In genomic region chr5:98520118-98520517, GRCm38 (mm10) we compare ENCODE assay signal across 21 mouse cellular contexts. TPM values are rescaled to one million over a fixed set of nuclear protein-coding genes. Genes with fewer than 3 reads are reported as not detected.
A peak's percentile ranks its signal among the peaks of the same experiment; 100 is the strongest.
DNase-seq lines count a peak whose midpoint lies in the region; ATAC-seq and TF ChIP-seq lines count a peak whose summit lies in the region.
"Had no signal": no experiment of that assay in that cellular context is flagged by ENCODE, and none has a peak within 500 bp of the region (broad histone marks: within the 10 kb centered on the region; RNA-seq: fewer than 3 reads in every experiment).

No protein-coding gene starts in this region.

- no peak for TF ChIP-seq CTCF in lung, embryonic 14.5 days (IDR thresholded peaks at IDR 0.05; ENCODE audit: low read depth)
- TF ChIP-seq CTCF in stomach, postnatal 0 days (IDR thresholded peaks at IDR 0.05; ENCODE audit: low read depth) = no peak

- no peaks in the 10 kb centered on the region for H3K36me3 ChIP-seq in lung, embryonic 14.5 days (ENCODE audit: insufficient read depth)
- H3K36me3 ChIP-seq in stomach, embryonic 14.5 days (ENCODE audit: control insufficient read depth, insufficient read depth, low read length) = no peaks in the 10 kb centered on the region
- H3K36me3 ChIP-seq in stomach, postnatal 0 days (ENCODE audit: control insufficient read depth, insufficient read depth, low read length) = no peaks in the 10 kb centered on the region
- H3K36me3 ChIP-seq: G1E had no signal

- DNase-seq in lung, embryonic 14.5 days = peak; percentile 50
- no peak for DNase-seq in lung, postnatal 25 days (ENCODE audit: low spot score)
- DNase-seq in stomach, postnatal 0 days (ENCODE audit: low spot score) = no peak
- DNase-seq: adrenal gland, adult 2 months; adrenal gland, adult 8-10 months; adrenal gland, postnatal 10 days; adrenal gland, postnatal 14 days; adrenal gland, postnatal 25 days; adrenal gland, postnatal 36 days; B cell, adult 2 months; cerebellum, adult 11 months; cerebellum, adult 11-12 months; cerebellum, adult 18-20 months had no signal

- no peak overlapping the region for H3K4me3 ChIP-seq in lung, embryonic 14.5 days (ENCODE audit: low read depth, low read length)
- H3K4me3 ChIP-seq in stomach, embryonic 14.5 days (ENCODE audit: low read depth, low read length) = no peak overlapping the region
- H3K4me3 ChIP-seq in stomach, postnatal 0 days (ENCODE audit: low read depth, low read length) = no peak overlapping the region

- H3K9me3 ChIP-seq in lung, embryonic 14.5 days (ENCODE audit: low read depth, low read length) = no peaks in the 10 kb centered on the region
- no peaks in the 10 kb centered on the region for H3K9me3 ChIP-seq in stomach, embryonic 14.5 days (ENCODE audit: control insufficient read depth, low read depth, low read length)
- no peaks in the 10 kb centered on the region for H3K9me3 ChIP-seq in stomach, postnatal 0 days (ENCODE audit: control insufficient read depth, low read length)

- H3K4me1 ChIP-seq in lung, embryonic 14.5 days (ENCODE audit: insufficient read depth) = no peaks in the 10 kb centered on the region
- H3K4me1 ChIP-seq in stomach, embryonic 14.5 days (ENCODE audit: control insufficient read depth, insufficient read depth, low read length) = no peaks in the 10 kb centered on the region; the same call in 1 of the 2 replicates
- H3K4me1 ChIP-seq in stomach, postnatal 0 days (replicated peaks; ENCODE audit: control insufficient read depth, insufficient read depth) = no peaks in the 10 kb centered on the region

- 36% methylated on average over 2 of the region's 2 CpGs for WGBS in lung, embryonic 14.5 days
- 37% methylated on average over 2 of the region's 2 CpGs for WGBS in stomach, embryonic 14.5 days
- WGBS in stomach, postnatal 0 days = 56% methylated on average over 2 of the region's 2 CpGs

- TF ChIP-seq EP300 in stomach, postnatal 0 days (optimal IDR thresholded peaks at IDR 0.05) = no peak

- no peaks in the 10 kb centered on the region for H3K27me3 ChIP-seq in lung, embryonic 14.5 days (ENCODE audit: insufficient read depth, low read length)
- H3K27me3 ChIP-seq in stomach, embryonic 14.5 days (ENCODE audit: control insufficient read depth, insufficient read depth, low read length) = no peaks in the 10 kb centered on the region
- H3K27me3 ChIP-seq in stomach, postnatal 0 days (ENCODE audit: control insufficient read depth, insufficient read depth, low read length) = no peaks in the 10 kb centered on the region
- H3K27me3 ChIP-seq: CH12.LX, Patski had no signal

- no peak overlapping the region for H3K27ac ChIP-seq in lung, embryonic 14.5 days (ENCODE audit: low read depth)
- H3K27ac ChIP-seq in stomach, embryonic 14.5 days (ENCODE audit: low read length) = no peak overlapping the region; the same call in 1 of the 2 replicates
- H3K27ac ChIP-seq in stomach, postnatal 0 days (replicated peaks) = no peak overlapping the region

- H3K4me2 ChIP-seq in lung, embryonic 14.5 days = no peak overlapping the region
- no peak overlapping the region for H3K4me2 ChIP-seq in stomach, embryonic 14.5 days (replicated peaks; ENCODE audit: low read depth, low read length)
- no peak overlapping the region for H3K4me2 ChIP-seq in stomach, postnatal 0 days (replicated peaks; ENCODE audit: low read depth)

- ATAC-seq in lung, embryonic 14.5 days (ENCODE audit: insufficient read depth) = no peak
- ATAC-seq in stomach, embryonic 14.5 days (ENCODE audit: insufficient number of reproducible peaks, insufficient read depth, low FRiP score, low read depth) = peak; percentile 56; the same call in 1 of the 2 replicates
- ATAC-seq in stomach, postnatal 0 days (ENCODE audit: low FRiP score, low TSS enrichment) = no peak
- ATAC-seq: activated CD4-positive, CD25-positive, alpha-beta regulatory T cell, adult 4 months; CD4-positive, CD25-positive, alpha-beta regulatory T cell, adult 4 months; Patski had no signal

- no peak overlapping the region for H3K9ac ChIP-seq in lung, embryonic 14.5 days
- H3K9ac ChIP-seq in stomach, embryonic 14.5 days (replicated peaks; ENCODE audit: low read depth, low read length) = no peak overlapping the region
- H3K9ac ChIP-seq in stomach, postnatal 0 days (ENCODE audit: low read length) = no peak overlapping the region

RNA-seq across cellular contexts. Expression of gene Gm11111, which starts 32.4 kb away (rescaled TPM):
- not detected in 2 replicates for polyA plus RNA-seq in lung, embryonic 14.5 days (2014; fragmentation: Nextera tagmentation; extraction: Ambion mirVana)
- polyA plus RNA-seq in stomach, embryonic 14.5 days (2014; fragmentation: Nextera tagmentation; extraction: Ambion mirVana) = not detected in 2 replicates
- polyA plus RNA-seq in stomach, postnatal 0 days (2015; fragmentation: Nextera tagmentation; extraction: Ambion mirVana) = not detected in 2 replicates
- polyA plus RNA-seq: activated CD4-positive, CD25-positive, alpha-beta regulatory T cell, adult 4 months; adrenal gland, adult 2 months; brain, embryonic 14.5 days; C2C12; CD4-positive, CD25-positive, alpha-beta regulatory T cell, adult 4 months; G1E; Patski had no signal
